Mouse (Mus musculus): ENCODE measurements around the gene Magi1. TPM values are rescaled to one million over a fixed set of nuclear protein-coding genes. Genes with fewer than 3 reads are reported as not detected.

Gene Magi1
- 54.3 and 56.4 TPM in 2 replicates for polyA plus RNA-seq (2012; rRNA removed)

DNA sequence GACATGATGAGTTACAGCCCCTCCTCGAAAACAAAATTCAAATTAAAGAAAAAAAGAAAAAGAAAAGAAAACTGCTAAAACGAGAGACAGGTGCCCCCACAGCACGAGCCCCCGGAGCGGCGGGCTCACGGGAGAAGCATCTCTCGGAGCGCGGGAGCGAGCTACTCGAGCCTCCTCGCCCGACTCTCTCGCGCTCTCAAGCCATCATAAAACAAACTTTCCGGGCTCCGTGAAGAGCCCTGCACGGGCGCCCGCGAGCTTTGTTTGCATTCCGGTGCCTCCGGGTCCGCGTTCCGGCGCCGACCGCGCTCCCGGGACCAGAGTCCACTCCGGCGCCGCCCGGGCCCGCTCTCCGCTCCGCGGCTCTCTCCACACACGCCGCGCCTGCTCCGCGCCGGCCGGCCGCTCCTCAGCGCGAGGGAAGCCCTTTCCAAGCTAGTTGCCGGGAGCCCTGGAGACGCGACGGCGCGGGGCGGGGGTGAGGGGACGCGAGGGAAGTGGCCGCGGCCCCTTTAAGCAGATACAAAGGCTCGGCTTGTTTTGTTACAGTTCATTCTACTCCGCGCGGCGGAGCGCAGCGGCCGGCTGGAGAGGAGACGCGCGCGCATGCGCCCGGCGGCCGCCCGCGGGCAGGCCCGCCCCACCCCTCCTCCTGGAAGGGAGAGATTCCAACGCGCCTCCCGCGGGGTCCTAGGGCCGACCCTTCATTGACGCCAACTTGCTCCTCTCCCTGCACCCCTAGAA, at the start of gene Magi1:
Gene Magi1 (minus strand): TSS at position 600 of the 744 bp plus-strand sequence.
- DNase-seq (ENCODE audit: extremely low spot score in 1 of 2, low spot score in 1 of 2): peak; percentile 90 to 94

DNA sequence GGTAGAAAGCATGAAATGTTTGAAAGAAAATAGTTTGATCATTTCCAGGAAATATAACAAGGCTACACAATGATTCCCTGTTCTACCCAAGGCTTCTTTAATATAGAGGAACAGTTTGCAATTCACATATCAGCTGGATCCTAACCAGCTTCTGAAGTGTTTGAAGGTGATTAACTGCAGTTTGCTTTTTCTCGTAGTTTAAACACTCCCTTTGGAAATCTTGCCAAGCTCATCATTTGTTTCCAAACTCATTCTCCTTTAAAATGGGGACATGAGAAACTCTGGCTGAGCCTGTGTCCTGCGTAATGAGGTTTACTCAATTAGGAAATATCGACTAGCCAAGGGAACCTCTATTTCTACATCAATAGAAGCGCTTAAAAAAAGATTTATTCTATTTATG, 43.4 kb upstream of the Magi1 start:
- no peak for DNase-seq (ENCODE audit: extremely low spot score in 1 of 2, low spot score in 1 of 2)

DNA sequence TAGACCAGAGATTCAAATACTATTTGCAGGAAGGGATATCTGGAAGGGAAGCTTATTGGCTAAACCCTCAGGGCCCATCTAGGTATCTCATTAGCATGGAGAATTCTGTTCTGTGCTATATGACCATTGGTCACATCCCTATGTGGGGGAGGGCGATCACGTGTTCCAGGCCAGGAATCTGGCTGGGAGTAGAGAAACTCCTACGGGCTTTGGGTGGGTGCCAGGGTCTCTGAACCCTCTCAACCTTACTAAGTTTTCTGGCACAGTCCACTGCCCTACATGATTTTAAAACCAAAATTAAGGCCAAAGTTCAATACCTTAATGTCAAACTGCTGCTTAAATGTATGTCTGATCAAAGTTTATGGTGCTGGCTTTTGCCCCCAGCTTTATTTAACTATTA, 33.2 kb upstream of the Magi1 start:
- DNase-seq (ENCODE audit: extremely low spot score in 1 of 2, low spot score in 1 of 2): no peak

DNA sequence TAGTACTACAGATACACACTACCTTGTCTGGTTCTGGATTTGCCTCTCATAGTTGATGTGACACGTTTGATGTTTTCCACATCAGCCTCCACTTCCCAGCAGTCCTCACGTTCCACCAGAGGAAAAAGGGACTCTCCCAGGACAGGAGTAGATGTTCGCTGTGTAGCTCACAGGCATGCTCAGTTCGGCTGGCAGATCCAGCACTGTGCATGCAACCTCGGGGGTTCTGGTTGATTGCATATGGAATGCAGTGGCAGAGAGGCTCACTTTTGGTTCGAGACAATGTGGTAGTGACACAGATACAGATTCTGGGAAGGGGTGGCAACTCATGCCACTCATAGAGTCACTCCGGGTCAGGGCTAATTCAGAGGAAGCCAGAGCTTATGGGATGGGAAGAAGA, 28.6 kb upstream of the Magi1 start:
- DNase-seq (ENCODE audit: extremely low spot score in 1 of 2, low spot score in 1 of 2): no peak

DNA sequence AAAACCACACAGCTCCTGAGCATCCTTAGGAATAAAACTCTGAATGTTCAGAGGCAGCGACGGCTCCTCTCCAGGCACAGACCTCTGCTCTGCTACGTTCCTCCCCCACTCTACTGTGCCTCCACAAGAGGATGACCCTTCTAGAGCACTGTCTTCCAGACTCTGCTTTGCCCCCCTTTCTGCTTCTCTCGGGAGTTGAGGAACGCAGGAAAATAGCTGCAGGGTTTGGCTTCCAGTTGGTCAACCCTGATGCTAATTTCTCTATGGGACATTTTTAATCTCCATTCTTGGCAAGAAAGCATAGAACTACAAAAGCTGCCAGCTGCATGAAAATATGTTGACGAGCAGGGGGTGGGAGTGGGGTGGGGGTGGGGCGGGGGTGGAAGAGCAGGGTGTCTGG, 24.8 kb upstream of the Magi1 start:
- no peak for DNase-seq (ENCODE audit: extremely low spot score in 1 of 2, low spot score in 1 of 2)

DNA sequence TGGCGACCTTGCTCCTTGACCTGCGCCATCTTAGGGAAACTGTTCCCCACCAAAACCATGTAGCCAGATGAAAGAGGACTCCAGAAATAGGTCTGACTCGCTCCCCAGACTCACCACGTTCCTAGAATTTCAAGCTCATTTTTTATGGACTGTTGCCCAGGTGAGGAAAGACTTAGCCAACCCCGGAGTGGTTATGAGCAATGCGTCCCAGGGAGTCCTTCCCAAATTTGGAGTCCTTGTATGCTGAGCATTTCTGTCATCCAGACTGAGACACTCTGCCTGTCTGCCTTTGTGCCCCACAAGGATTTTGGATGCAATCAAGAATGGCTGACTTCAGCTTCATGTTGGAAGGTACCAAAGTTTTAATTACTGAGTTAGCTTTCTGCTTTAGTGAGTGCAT, 19.8 kb upstream of the Magi1 start:
- no peak for DNase-seq (ENCODE audit: extremely low spot score in 1 of 2, low spot score in 1 of 2)

DNA sequence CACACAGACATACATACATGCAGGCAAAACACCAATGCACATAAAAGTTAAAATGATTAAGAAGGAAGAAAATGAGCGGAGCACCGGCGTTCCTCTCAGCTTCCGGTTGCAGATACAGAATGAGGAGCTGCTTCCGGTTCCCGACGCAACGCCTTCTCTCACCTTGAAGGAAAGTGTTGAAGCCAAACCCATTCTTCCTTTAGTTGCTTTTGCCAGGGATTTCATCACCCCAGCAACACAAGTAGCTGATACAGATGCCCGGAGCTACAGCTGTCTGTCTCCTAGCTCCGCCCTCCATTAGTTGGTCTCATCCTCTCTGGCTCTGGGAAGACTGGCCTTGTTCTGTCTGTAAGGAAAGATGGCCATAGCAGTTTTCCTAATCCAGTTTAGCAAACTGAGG, 18.1 kb upstream of the Magi1 start:
- no peak for DNase-seq (ENCODE audit: extremely low spot score in 1 of 2, low spot score in 1 of 2)

DNA sequence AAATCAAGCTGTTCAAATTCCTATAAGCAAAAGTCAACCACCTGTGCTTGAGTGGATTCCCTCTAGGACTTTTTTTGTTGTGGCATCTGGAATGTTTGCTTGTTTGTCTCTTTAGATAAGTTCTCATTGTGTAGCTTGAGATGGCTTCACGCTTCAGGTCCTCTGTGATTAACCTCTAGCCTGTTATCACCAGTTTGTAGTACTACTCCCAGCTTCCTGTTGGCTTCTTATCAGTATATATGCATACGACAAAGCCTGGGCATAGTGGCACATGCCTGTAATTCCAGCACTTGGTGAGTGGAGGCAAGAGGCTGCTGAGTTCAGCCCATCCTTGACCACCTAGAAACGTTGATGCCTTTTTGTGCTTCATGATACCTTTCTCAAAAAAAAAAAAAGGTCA, 16.8 kb upstream of the Magi1 start:
- DNase-seq (ENCODE audit: extremely low spot score in 1 of 2, low spot score in 1 of 2): no peak

DNA sequence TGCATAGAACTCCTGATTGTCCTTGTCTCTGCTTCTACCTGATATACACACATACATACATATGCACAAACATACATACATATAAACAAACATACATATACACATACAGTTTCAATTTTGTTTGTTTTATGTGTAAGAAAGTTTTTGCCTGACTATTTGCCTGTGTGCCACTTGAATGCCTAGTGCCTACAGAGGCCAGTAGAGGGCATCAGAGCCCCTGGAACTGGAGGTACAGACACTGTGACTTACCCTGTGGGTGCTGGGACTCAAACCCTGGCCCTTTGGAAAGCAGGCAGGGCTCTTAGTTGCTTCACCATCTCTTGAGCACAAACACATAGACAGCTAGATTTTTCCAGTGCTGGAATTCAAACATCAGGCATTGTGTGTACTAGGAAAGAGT, 3.7 kb upstream of the Magi1 start:
- DNase-seq (ENCODE audit: extremely low spot score in 1 of 2, low spot score in 1 of 2): no peak

DNA sequence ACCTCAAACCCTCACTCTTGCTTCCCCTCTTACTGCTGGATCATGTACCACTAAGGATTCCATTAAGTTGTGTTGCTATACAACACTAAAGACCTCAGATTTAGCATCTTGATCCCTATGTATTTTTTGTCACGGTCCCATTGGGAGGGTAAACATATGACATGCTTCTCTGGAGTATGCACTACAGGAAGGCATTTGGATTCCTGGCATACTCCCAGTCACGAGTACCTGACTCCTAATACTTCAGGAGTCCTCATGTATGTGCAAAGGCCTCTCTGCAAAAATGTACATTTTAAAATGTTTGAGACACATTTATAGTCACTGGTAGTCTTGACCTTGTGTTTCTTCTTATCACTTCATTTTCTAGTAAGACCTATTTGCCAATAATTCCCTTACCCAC, 2.8 kb upstream of the Magi1 start:
- no peak for DNase-seq (ENCODE audit: extremely low spot score in 1 of 2, low spot score in 1 of 2)

DNA sequence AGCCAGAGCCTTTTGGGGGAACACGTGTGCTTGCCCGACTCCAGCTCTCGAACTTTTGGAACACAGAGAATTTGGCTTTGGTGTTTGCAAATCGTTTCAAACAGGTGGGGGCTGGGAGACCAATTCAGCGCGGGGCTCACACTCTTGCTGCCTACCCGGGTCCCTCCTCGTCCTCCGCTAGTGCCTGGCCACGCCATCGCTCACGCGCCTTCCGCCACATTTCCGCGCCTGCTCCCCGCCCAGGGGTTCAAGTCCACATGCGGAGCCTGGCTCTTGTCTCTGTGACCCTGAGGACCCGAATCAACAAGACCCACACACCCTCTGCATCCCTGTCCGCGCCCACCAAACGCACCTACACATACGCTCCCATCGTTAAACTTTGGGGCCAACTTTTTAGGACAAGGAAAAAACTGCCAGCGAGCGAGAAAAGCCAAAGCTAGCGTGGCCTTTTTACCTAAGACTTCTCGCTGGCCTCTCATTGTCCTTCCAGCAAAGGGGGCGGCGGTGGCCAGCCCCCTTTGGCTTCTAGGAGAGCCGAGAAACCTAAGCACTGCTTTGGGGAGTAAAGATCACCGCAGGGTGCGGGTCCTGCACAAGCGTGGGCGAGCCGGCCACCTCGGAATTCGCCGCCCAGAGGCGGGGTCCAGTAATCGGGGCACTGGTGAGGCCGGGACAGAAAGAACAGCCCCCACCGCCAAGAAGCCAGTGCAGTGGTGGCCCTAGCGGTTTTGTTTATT, 540 bp upstream of the Magi1 start:
- no peak for DNase-seq (ENCODE audit: extremely low spot score in 1 of 2, low spot score in 1 of 2)

DNA sequence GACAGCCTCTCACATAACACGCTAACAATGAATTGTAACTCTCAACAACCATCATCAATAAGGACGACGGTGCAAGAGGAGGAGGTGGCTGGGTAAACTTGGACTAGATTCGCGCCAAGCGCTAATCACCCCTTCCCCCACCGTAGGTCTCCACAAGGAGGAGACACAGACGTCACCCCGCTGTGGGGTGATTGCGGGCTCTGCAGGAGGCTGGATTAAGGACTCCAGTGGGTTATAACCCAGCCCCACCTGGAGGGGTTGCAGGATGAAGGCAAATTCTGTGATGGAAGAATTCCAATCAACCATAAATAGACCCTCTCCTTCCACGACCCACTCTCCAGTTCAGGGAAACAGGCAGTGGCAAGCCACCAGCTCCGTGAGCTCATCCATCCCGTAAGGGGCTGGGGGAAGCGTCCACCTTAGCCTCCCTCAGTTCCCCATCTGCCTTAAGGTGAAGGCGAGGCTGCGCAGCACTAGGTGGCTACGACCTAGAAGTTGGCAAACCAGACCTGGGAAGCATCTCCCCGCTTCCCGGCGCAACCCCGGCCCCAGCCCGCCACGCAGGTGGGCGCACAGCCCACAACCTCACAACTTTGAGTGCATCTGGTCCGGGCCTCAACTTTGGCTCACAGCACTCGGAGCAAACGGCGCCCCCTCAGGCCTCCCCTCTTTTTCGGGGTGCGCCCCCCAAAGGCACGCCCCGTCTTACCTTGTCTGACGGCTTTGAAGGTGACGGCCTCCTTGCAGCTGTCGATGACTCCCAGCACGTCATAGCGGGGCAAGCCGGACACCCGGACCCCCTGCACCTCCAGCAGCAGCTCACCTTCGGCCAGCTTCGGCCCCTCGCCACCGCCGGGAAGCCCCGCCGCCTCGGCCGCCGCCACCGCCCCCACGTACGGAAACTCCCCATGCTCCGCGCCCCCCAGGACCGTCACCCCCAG, 1.1 kb downstream of the Magi1 start:
- peak in 1 of 2 experiments; percentile 52 for DNase-seq (ENCODE audit: extremely low spot score in 1 of 2, low spot score in 1 of 2)

DNA sequence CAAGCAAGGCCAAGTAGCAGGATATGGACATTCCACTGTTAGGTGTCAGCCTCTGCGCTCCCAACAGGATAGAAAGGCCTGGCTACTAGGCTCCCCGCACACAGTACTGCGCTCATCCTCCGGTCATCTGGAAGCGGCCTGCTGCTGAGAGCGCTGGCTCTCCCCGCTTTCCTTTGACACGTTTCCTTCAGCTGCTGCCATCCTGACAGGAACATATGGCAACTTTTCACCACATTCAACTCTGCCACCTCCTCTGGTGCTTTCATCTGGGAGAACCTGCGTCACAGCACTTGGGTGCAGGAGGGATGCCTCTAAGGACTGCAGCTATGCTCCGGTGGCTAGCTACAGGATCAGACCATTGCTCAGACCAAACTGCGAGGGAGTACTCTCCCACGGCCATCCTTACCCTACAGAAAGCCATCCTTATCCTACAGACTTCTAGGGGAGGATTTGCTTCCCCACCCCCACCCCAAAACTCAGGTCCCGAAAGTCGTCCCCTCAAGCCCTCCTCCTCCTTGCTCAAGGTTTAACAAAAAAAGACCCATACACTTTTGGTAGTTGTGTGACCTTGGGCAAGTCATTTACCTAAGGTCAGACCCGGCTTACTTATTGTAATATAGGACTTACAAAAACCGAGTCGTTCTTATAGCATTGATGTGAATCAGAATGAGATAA, 2.0 kb downstream of the Magi1 start:
- peak; percentile 55 to 70 for DNase-seq (ENCODE audit: extremely low spot score in 1 of 2, low spot score in 1 of 2)

DNA sequence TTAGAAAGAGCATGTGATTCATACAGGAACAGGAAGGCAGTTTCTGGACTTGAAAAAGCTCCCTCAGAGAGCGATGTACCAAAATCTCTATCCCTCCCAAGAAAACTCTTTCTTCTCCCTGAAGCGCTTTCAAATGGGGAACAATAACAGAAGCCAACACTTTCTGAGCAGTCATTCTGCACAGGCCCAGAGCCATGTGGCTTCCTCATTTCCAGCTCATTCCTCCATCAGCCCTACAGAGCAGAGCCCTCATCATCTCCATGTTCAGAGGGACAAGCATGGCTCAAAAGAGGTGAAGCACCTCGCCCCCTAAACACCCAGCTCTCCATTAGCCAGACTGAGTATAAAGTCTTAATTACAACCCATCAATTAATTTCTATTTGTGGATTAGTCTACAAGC, 9.8 kb downstream of the Magi1 start:
- no peak for DNase-seq (ENCODE audit: extremely low spot score in 1 of 2, low spot score in 1 of 2)

DNA sequence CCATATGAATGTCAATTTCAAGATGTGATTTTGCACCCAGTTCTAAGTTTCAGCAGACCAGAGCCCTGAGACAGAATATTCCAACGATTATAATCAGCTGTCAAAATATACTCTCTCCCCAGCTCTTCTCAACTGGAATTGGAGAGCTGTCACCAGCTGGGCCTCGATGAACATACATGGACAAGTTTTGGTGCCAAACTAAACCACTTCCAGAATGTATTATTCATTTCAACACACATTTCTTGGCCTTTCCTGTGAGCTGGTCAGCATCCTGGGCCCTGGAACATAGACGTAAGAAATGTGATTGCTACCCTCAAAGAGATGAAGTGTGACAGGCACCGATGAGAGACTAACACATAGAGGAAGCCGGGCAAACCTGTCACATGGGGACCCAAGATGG, 13.7 kb downstream of the Magi1 start:
- DNase-seq (ENCODE audit: extremely low spot score in 1 of 2, low spot score in 1 of 2): no peak

DNA sequence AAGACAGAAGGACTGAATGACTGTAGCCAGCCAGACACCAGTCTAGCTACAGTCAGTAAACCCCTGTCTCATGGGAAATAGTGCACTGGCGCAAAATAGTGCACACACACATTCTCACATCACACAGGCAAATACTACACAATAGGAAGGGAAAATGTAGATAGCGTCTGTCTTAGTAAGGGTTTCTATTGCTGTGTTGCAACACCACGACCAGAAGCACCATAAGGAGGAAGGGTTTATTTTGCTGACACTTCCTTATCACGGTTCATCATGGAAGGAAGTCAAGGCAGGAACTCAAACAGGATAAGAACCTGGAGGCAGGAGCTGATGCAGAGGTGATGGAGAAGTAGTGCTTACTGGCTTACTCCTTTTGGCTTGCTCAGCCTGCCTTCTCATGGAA, 14.5 kb downstream of the Magi1 start:
- DNase-seq (ENCODE audit: extremely low spot score in 1 of 2, low spot score in 1 of 2): no peak

DNA sequence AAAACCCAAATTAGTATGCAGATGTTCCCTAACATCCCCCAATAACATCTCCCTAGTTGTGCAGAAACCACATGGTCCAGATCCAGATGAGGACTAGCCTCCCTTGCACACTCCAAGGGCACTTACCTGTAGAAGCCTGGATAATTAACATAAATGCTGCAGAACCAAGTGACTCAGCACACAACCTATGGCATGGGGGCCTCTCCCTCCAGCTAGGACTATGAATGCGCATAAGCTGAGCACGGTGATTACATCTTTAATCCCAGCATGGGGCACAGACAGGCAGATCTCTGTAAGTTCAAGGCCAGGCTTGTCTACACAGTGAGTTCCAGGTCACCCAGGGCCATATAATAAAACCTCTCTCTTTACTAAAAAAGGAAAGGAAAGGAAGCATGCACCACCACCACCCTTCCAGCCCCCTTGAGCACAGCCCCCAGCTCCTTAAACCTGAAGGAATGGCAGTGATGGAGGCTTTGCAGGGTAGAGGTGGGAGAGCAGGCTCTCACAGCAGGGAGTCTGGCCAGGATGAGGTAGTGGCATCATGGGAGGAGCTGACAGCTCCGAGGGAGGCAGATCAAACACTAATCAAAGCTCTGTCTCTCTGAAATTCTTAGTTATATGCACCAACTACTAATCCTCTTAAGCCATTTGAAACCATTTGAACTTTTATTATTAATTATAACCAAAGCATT, 18.3 kb downstream of the Magi1 start:
- no peak for DNase-seq (ENCODE audit: extremely low spot score in 1 of 2, low spot score in 1 of 2)

DNA sequence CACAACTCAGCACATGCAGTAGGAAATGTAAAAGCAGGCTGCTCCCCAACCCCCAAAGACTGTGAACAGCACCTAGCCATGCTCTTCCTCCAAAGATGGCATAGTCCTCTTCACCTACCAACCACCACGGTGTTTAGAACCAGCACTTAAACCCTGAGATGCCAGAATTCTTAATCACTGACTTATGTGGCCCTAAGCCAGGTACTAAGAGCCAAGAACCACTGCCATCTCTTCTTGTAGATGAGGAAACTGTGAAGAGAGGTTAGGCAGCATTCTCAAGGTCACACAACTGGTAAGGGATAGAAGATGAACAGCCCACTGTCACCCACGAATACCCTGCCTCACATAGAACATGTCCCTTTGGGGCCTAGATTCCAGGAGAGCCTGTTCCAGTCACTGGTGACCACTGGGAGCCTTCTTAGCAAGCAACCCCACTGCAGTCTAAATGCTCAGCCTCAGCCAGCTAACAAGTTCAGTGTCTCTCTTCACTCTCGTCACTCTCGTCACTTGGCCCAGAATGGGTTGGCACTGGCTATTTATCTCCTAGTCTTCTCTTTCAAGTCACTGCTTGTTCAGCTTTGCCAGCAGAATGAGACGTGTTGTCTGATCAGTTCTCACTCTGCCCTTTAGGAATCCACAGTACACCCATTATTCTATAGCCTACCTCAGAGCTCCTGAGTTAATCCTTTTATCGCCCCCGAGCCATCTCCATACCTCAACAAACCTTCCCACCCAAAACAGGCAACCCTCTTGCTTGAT, 19.4 kb downstream of the Magi1 start:
- DNase-seq (ENCODE audit: extremely low spot score in 1 of 2, low spot score in 1 of 2): no peak

DNA sequence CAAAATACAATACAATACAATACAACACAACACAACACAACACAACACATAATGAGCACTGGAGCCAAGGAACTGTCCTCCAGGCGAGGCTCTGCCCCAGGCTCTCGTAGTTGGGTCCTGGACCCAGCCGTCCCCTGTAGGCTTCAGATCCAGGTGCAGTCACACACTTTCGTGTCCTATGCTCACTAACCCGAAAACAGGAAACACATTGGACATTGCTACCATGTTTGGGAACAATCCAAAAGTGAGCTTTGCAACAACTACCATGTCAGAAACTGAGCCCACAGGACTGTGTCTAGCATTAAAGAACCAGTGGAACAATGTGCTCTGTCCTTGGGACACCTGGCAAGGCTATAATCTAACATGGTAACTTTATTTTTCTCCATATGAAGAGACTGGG, 22.9 kb downstream of the Magi1 start:
- no peak for DNase-seq (ENCODE audit: extremely low spot score in 1 of 2, low spot score in 1 of 2)

All from frontal cortex, adult 2 months (tissue).